ENCODE assay signal across 8 mouse cellular contexts in the genomic region with DNA sequence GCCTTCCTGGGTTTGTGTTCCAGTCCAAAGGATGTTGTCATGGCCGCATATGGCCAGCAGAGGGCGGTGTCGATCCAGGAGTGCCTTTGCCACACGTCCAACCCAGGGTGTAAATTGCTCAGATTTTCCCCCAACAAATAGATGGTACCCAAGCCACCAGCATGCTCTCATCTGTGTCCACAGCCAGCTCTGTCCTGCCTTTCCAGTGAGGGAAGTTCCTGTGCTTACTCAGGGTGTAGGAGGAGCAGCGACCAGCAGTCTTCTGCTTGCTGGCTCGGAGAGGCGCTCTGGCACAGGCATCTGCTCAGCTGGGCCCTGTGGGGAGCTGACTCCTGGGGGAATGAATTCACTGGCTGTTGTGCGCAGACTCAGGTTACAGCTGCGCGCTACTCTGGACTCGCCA. TPM values are rescaled to one million over a fixed set of nuclear protein-coding genes. Genes with fewer than 3 reads are reported as not detected.
DNase-seq lines count a peak whose midpoint lies in the region; ATAC-seq and TF ChIP-seq lines count a peak whose summit lies in the region.

No protein-coding gene starts in this region.

- TF ChIP-seq POLR2A in MEL (IDR thresholded peaks at IDR 0.05; ENCODE audit: control insufficient read depth in 1 of 2, insufficient read depth in 1 of 2, low read depth in 1 of 2, low read length in 2 of 2, poor library complexity in 1 of 2), result no peak

- no peak overlapping the region for H3K4me3 ChIP-seq in MEL (ENCODE audit: control insufficient read depth in 1 of 2, insufficient read depth in 1 of 2, low read depth in 2 of 2, low read length in 2 of 2)
- peak overlapping the region; percentile 45 for H3K4me3 ChIP-seq in forebrain, embryonic 10.5 days
- H3K4me3 ChIP-seq in heart, embryonic 16.5 days (ENCODE audit: low read length), result no peak overlapping the region
- H3K4me3 ChIP-seq in liver, postnatal 0 days (ENCODE audit: low read depth, low read length), result no peak overlapping the region

- H3K36me3 ChIP-seq in MEL (ENCODE audit: control insufficient read depth in 1 of 2, insufficient read depth in 2 of 2, low read length in 2 of 2), result no peaks in the 10 kb centered on the region
- H3K36me3 ChIP-seq in forebrain, embryonic 10.5 days (replicated peaks), result no peaks in the 10 kb centered on the region
- no peaks in the 10 kb centered on the region for H3K36me3 ChIP-seq in heart, embryonic 16.5 days (ENCODE audit: control insufficient read depth, insufficient read depth)
- H3K36me3 ChIP-seq in liver, postnatal 0 days (replicated peaks; ENCODE audit: insufficient read depth, low read length), result no peaks in the 10 kb centered on the region

- H3K4me2 ChIP-seq in heart, embryonic 16.5 days (ENCODE audit: low read depth, low read length), result peak overlapping the region; percentile 42; the same call in 1 of the 2 replicates
- no peak overlapping the region for H3K4me2 ChIP-seq in liver, postnatal 0 days (ENCODE audit: low read depth, low read length)

- no peak for ATAC-seq in heart, embryonic 16.5 days (replicated peaks; ENCODE audit: extremely low read depth, insufficient read depth, low FRiP score)
- no peak for ATAC-seq in liver, postnatal 0 days

- H3K9me3 ChIP-seq in MEL (replicated peaks; ENCODE audit: insufficient read depth, low read length), result no peaks in the 10 kb centered on the region
- H3K9me3 ChIP-seq in forebrain, embryonic 10.5 days, result no peaks in the 10 kb centered on the region
- no peaks in the 10 kb centered on the region for H3K9me3 ChIP-seq in heart, embryonic 16.5 days (replicated peaks; ENCODE audit: control insufficient read depth, low read length)
- H3K9me3 ChIP-seq in liver, postnatal 0 days (ENCODE audit: low read length), result no peaks in the 10 kb centered on the region

- no peaks in the 10 kb centered on the region for H3K79me2 ChIP-seq in MEL (ENCODE audit: control insufficient read depth, insufficient read depth, low read length, poor library complexity)

- no peaks in the 10 kb centered on the region for H3K27me3 ChIP-seq in MEL (ENCODE audit: control insufficient read depth in 1 of 2, insufficient read depth in 2 of 2, low read length in 2 of 2)
- peaks cover 12% of the 10 kb centered on the region for H3K27me3 ChIP-seq in forebrain, embryonic 10.5 days (ENCODE audit: poor library complexity, severe bottlenecking)
- H3K27me3 ChIP-seq in heart, embryonic 16.5 days (ENCODE audit: control insufficient read depth, insufficient read depth, low read length), result peaks cover 3% of the 10 kb centered on the region; the same call in 1 of the 2 replicates
- H3K27me3 ChIP-seq in liver, postnatal 0 days (ENCODE audit: insufficient read depth, low read length), result no peaks in the 10 kb centered on the region

- DNase-seq in MEL (ENCODE audit: low read depth, low spot score), result peak; percentile 28
- DNase-seq in c-Kit-negative CD71-positive TER-119-positive erythroid progenitor cells, embryonic 14.5 days (ENCODE audit: low read depth, low spot score), result peak; percentile 12
- peak; percentile 85 for DNase-seq in forebrain, embryonic 10.5 days (ENCODE audit: extremely low spot score, low spot score)
- peak; percentile 26 to 77 for DNase-seq in kidney, postnatal 36 days
- peak; percentile 65 for DNase-seq in liver, postnatal 0 days
- DNase-seq in ovary, postnatal 36 days (ENCODE audit: low spot score), result peak; percentile 50
- peak; percentile 33 for DNase-seq in yolk sac, embryonic 10.5 days (ENCODE audit: low spot score)

- H3K27ac ChIP-seq in MEL (ENCODE audit: control insufficient read depth, low read depth, low read length), result no peak overlapping the region
- peak overlapping the region; percentile 80 for H3K27ac ChIP-seq in forebrain, embryonic 10.5 days
- no peak overlapping the region for H3K27ac ChIP-seq in heart, embryonic 16.5 days (ENCODE audit: low read length)
- H3K27ac ChIP-seq in liver, postnatal 0 days (ENCODE audit: low read depth), result no peak overlapping the region

- TF ChIP-seq EP300 in MEL (IDR thresholded peaks at IDR 0.05; ENCODE audit: low read depth in 1 of 2, low read length in 2 of 2), result no peak
- TF ChIP-seq EP300 in liver, postnatal 0 days (IDR thresholded peaks at IDR 0.05; ENCODE audit: low read depth), result no peak

- peak; percentile 77 for TF ChIP-seq RAD21 in MEL (IDR thresholded peaks at IDR 0.05; ENCODE audit: low read depth, low read length)

- H3K9ac ChIP-seq in MEL (ENCODE audit: control insufficient read depth, low read depth, low read length, poor library complexity, severe bottlenecking), result no peak overlapping the region
- H3K9ac ChIP-seq in heart, embryonic 16.5 days (ENCODE audit: low read length), result no peak overlapping the region
- H3K9ac ChIP-seq in liver, postnatal 0 days (replicated peaks), result no peak overlapping the region

- under 1% methylated on average over 11 of the region's 11 CpGs for WGBS in forebrain, embryonic 10.5 days
- WGBS in heart, embryonic 16.5 days, result 3% methylated on average over 11 of the region's 11 CpGs
- WGBS in liver, postnatal 0 days (ENCODE audit: insufficient replicate concordance), result 3% methylated on average over 11 of the region's 11 CpGs

- peak; percentile 66 to 83 (median 66) for TF ChIP-seq CTCF in MEL (IDR thresholded peaks at IDR 0.05 in 2 of 3, conservative IDR thresholded peaks at IDR 0.05 in 1 of 3; ENCODE audit: control insufficient read depth in 1 of 3, insufficient read depth in 1 of 3, low read depth in 2 of 3, low read length in 3 of 3, poor library complexity in 1 of 3, severe bottlenecking in 1 of 3)
- TF ChIP-seq CTCF in liver, postnatal 0 days (IDR thresholded peaks at IDR 0.05; ENCODE audit: low read depth), result peak; percentile 89

- no peaks in the 10 kb centered on the region for H3K4me1 ChIP-seq in MEL (ENCODE audit: control insufficient read depth in 1 of 2, insufficient read depth in 2 of 2, low read length in 2 of 2)
- H3K4me1 ChIP-seq in forebrain, embryonic 10.5 days, result peaks cover 5% of the 10 kb centered on the region
- H3K4me1 ChIP-seq in heart, embryonic 16.5 days (ENCODE audit: control insufficient read depth, insufficient read depth, low read length), result no peaks in the 10 kb centered on the region
- H3K4me1 ChIP-seq in liver, postnatal 0 days (ENCODE audit: insufficient read depth), result no peaks in the 10 kb centered on the region

TF ChIP-seq in MEL, 35 proteins besides CTCF, POLR2A, EP300 and RAD21:
- no peak for TF ChIP-seq NELFE (IDR thresholded peaks at IDR 0.05; ENCODE audit: low read depth, low read length)
- peak; percentile 64 for TF ChIP-seq ZC3H11A (IDR thresholded peaks at IDR 0.05; ENCODE audit: low read depth, low read length)
- TF ChIP-seq SMC3 (IDR thresholded peaks at IDR 0.05; ENCODE audit: low read depth, low read length), result peak; percentile 75
- no peak for TF ChIP-seq POLR2AphosphoS2 (IDR thresholded peaks at IDR 0.05; ENCODE audit: low read length)

RNA-seq across cellular contexts. Expression of a gene that starts 17.5 kb away (rescaled TPM):
- not detected in 2 replicates for total RNA-seq in MEL (2012; rRNA removed)
- not detected for polyA plus RNA-seq in MEL (2012; ENCODE audit: insufficient read depth in 1 of 2, insufficient read length in 2 of 2, low read depth in 1 of 2, low replicate concordance in 2 of 2, missing spikeins in 1 of 2)
- not detected in 2 replicates for polyA plus RNA-seq in forebrain, embryonic 10.5 days (2016; fragmentation: Nextera tagmentation; extraction: Ambion mirVana)
- not detected in 2 replicates for polyA plus RNA-seq in heart, embryonic 16.5 days (2015; fragmentation: Nextera tagmentation; extraction: Ambion mirVana)
- not detected in 2 replicates for polyA plus RNA-seq in liver, postnatal 0 days (2015; fragmentation: Nextera tagmentation; extraction: Ambion mirVana)

Comparison
In these comparisons a context has a peak if more than half of its experiments do, and no peak if none do; other contexts are left out.
1. DNase-seq: peak in every context shown above with its lines; median percentile 85 in forebrain, embryonic 10.5 days; 65 in liver, postnatal 0 days; 52 in kidney, postnatal 36 days; 50 in ovary, postnatal 36 days; 33 in yolk sac, embryonic 10.5 days; 28 in MEL; 12 in c-Kit-negative CD71-positive TER-119-positive erythroid progenitor cells, embryonic 14.5 days.